Mouse (Mus musculus): ENCODE measurements around the gene Hoxd13. TPM values are rescaled to one million over a fixed set of nuclear protein-coding genes. Genes with fewer than 3 reads are reported as not detected.

Gene Hoxd13
- polyA plus RNA-seq, 1 experiment from 2014 or later, result 0.57 TPM

DNA sequence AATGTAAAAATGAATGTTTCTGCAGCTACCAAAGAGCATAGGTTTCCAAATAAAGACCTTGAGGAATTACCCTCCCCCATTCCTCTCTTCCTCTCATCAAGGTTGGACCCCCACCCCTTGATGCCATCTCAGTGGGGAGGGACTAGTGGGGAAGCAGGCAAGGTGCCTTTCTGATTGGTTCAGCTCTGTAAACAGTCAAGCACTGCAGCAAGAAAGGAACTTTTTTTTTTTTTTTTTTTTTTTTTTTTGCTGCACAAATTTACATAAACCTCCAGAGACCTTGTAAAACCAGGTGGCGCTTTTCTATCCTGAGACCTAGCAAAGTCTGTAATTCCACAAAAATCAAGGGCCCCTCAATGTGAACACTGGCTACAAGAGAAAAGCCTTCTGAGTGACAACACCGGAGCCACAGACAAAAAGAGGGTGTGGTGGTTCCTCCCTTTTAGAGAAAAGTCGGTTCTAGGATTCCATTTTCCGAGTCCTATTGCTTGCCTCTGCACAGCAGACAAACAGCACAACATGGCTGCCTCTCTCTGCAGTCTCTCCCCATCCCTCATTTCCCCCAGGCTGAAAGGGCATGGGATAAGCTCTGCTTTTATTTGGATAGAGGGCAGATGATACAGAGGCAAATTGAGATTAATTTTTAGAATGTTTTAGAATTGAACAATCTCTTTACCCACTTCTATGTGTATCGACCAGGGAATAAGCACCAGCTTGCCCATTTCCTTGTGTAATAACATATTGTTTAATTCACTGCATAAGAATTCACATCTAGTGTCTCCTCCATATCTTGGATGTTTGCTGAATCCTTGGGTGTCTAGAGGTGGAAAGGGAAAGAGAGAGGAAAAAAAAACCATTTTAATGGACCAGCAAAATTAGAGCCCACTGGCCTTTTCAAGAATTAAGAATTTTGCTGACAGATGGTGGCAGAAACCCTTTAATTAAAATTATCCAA is 41.6 kb downstream of the Hoxd13 start:
- WGBS, result 6% methylated on average over 5 of the region's 5 CpGs
- Histone ChIP-seq H3K9ac (peak overlapping the region; percentile 70), H3K27me3 (replicated peaks) (no peaks in the 10 kb centered on the region), H3K9me3 (no peaks in the 10 kb centered on the region), H3K4me3 (0 out of 2 replicates have a peak overlapping the region, but pooled peaks have one; percentile 3), H3K27ac (peak overlapping the region; percentile 21; the same call in 1 of the 2 replicates), H3K36me3 (no peaks in the 10 kb centered on the region), H3K4me2 (replicated peaks) (peak overlapping the region; percentile 96), H3K4me1 (peaks cover 33% of the 10 kb centered on the region)
- no peak for ATAC-seq (ENCODE audit: low FRiP score, low read depth)

DNA sequence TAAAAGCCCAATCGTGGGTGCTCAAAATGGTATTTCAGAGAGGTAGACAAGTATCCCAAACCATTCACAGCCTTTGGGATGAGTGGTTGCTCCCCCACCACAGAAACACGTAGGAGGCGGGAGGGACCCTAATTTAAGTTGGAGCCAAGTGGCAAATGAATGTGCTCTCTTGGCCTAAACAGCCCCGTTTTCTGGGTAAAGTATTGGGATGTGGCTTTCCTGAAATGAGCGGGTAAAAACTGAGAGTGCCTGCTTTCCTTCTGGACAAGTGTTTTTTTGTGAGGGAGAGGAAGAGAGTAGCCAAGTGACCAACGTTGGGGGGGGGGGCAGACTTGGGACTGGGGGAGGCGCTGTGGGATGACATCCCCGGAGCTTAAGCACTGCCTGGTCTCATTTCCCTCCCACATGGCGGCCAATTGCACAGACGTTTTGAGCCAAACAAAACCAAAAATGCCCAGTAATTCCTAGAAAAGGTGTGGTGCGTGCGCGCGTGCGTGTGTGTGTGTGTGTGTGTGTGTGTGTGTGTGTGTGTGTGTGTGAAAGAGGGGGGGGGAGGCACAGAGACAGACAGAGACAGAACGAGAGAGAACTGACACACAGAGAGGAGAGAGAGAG is 42.9 kb downstream of the Hoxd13 start:
- WGBS, result under 1% methylated on average over 16 of the region's 16 CpGs
- ATAC-seq (ENCODE audit: low FRiP score, low read depth), result no peak

DNA sequence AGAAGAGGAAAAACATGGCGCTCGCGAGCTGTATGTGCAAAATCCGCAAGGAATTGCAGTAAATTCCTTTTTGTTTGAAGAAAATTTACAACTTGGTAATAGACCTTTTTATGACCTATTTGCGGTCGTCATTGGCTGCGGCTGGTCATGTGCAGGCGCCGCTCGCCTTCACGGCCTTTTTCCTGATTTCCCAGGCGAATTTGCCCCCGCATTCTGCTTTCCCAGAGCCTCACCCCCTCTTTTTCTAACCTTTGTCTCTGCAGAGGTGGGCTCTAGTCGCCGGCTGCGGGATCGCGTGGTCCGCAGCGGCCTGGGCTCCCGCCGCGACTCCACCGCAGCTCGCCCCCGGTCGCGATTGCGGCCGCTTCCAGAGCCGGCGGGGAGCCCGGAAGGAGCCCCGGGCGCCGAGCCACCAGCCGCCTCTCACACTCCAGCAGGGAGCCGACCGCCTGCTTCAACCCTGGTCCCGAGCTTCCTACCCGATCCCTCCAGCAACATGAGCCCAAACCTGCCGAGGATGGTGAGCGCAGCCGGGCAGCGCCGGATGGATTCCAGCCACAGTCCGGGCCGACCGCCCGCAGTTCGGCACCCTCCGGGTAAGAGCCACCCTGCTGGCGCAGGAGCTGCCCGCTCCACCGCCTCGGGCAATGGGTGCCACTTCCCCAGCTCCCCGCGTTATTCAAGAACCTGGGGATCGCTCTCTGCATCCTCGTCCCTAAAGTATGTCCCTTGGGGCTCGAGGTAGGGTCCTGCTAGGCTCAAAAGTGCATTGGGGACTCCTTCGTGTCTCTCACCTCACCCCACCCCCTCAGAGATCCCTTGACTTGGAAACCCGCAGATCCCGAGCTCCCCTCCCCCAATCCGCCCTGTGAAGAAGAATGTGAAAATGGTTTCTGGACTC is 43.9 kb downstream of the Hoxd13 start, which contains the start of the genes Hoxd3 and Hoxd4:
TSS of gene Hoxd3 (plus strand) at position 207 of the 901 bp plus-strand sequence.
TSS of gene Hoxd4 (plus strand) at position 209 of the 901 bp plus-strand sequence.
- Histone ChIP-seq H3K9ac (peak within 1 kb of the TSS; percentile 100), H3K27me3 (replicated peaks) (no peaks in the 10 kb centered on the region), H3K4me2 (replicated peaks) (peak within 1 kb of the TSS; percentile 96), H3K4me1 (peaks cover 48% of the 10 kb centered on the region), H3K9me3 (no peaks in the 10 kb centered on the region), H3K4me3 (peak within 1 kb of the TSS; percentile 90), H3K27ac (peak within 1 kb of the TSS; percentile 100), H3K36me3 (no peaks in the 10 kb centered on the region)
- WGBS, result under 1% methylated on average over 65 of the region's 65 CpGs
- peak; percentile 73 for ATAC-seq (ENCODE audit: low FRiP score, low read depth)

More for the DNA sequence above, 42.9 kb downstream of the Hoxd13 start:
- Histone ChIP-seq H3K4me3 (peak overlapping the region; percentile 90), H3K4me2 (replicated peaks) (peak overlapping the region; percentile 96), H3K27ac (peak overlapping the region; percentile 100), H3K4me1 (peaks cover 41% of the 10 kb centered on the region), H3K36me3 (no peaks in the 10 kb centered on the region), H3K9me3 (no peaks in the 10 kb centered on the region), H3K27me3 (replicated peaks) (no peaks in the 10 kb centered on the region), H3K9ac (peak overlapping the region; percentile 100)

DNA sequence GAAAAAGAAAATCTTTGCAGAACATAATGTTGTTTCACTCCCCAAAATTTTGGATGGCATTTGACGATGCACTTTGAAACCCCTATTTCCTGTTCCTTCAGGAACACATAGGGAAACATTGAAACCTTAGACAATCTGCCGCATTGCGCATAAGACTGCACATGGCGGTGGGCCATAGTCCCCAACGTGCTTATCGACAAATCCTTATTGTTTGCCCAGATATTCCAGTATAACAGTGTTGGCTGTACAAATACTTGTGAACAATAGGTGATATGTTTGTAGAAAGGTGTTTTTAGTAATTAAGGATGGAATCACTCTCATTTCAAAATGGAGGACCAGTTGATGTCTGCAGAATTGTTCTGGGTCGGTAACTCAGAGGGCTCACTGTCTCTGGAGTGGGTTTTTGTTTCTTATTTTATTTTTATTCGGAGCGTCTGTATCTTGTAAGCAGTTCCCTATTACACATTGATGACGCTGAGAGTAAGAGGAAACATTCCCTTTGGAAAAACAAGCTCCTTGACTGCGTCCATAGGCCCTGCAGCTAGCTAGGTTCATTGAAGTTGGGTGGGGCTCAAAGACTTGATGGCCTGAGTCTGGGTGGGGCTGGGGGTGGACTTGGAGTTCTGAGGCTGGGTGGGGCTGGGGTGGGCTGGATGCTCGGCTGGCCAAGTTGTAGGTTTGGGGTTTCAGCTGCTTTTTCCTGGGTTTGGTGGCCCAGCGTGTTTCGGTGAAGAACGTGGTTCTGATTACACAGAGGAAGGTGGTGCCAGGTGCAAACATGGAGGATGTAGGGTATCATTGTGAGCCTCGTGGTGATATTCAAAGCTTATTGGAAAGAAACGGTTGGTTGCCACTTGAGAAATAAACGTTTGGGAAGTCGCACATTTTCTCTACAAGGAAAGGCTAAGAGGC is 45.4 kb downstream of the Hoxd13 start:
- Histone ChIP-seq H3K4me2 (replicated peaks) (peak overlapping the region; percentile 96), H3K27ac (peak overlapping the region; percentile 89), H3K9ac (peak overlapping the region; percentile 100), H3K36me3 (no peaks in the 10 kb centered on the region), H3K9me3 (no peaks in the 10 kb centered on the region), H3K4me1 (peaks cover 54% of the 10 kb centered on the region), H3K27me3 (replicated peaks) (no peaks in the 10 kb centered on the region), H3K4me3 (peak overlapping the region; percentile 90)
- no peak for ATAC-seq (ENCODE audit: low FRiP score, low read depth)
- WGBS, result 2% methylated on average over 19 of the region's 19 CpGs

DNA sequence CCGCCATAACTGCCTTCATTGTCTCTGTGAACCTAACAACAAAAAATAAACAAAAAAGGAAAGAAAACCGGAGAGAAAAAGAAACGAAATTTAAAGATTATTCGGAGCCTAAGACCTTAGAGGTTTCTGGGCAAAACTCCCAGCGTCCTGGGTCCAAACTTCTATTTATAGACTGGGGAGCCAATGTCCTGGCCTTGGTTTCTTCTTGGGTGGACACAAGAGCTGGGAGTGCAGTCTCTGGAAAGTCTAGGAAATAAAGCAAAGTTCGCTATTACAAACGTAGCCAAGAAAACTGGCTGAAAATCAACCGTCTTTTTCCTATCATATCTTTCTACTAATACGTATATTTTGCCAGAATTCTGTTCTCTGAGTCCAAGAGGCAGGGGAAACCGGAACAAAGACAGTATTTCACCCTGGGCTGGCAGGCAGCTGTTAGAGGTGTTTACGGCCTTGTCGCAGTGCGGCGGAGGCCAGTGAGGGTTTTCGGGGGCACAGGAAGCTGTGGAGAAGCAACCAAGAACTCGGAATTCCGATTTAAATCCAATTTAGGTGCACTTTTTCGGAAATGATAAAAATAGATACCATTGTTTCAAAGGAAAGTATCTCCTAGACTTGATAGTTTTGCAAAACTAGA is 46.2 kb downstream of the Hoxd13 start:
- H3K27me3 ChIP-seq (replicated peaks), result no peaks in the 10 kb centered on the region
- H3K4me1 ChIP-seq, result peaks cover 54% of the 10 kb centered on the region
- H3K9me3 ChIP-seq, result no peaks in the 10 kb centered on the region
- ATAC-seq (ENCODE audit: low FRiP score, low read depth), result no peak
- no peaks in the 10 kb centered on the region for H3K36me3 ChIP-seq
- H3K27ac ChIP-seq, result peak overlapping the region; percentile 89
- WGBS, result 2% methylated on average over 18 of the region's 18 CpGs
- peak overlapping the region; percentile 96 for H3K4me2 ChIP-seq (replicated peaks)
- H3K4me3 ChIP-seq, result peak overlapping the region; percentile 90
- peak overlapping the region; percentile 100 for H3K9ac ChIP-seq

DNA sequence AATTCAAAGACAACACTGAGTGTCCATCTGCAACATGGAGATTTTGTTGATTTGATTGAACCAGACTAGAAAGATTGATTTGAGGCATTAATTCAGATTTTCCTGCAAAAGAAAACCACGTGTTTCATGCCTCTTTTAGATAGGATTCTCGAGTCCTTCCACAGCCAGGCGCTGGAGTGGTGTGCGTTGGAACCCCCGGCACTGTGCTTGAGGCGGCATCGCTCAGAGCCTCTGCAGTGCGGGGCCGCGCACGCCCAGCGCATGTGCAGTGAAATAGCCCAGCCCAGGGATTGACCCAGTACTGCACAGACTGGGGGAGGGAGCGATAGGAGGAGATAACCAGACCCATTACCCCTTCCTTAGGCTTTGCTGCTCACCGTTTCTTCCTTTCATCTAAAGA is 46.8 kb downstream of the Hoxd13 start:
- no peaks in the 10 kb centered on the region for H3K36me3 ChIP-seq
- peak overlapping the region; percentile 100 for H3K9ac ChIP-seq
- H3K27ac ChIP-seq, result peak overlapping the region; percentile 89
- H3K4me3 ChIP-seq, result peak overlapping the region; percentile 90
- no peaks in the 10 kb centered on the region for H3K9me3 ChIP-seq
- peak overlapping the region; percentile 96 for H3K4me2 ChIP-seq (replicated peaks)
- peak; percentile 82 for ATAC-seq (ENCODE audit: low FRiP score, low read depth)
- H3K27me3 ChIP-seq (replicated peaks), result no peaks in the 10 kb centered on the region
- H3K4me1 ChIP-seq, result peaks cover 54% of the 10 kb centered on the region
- 1% methylated on average over 14 of the region's 14 CpGs for WGBS

DNA sequence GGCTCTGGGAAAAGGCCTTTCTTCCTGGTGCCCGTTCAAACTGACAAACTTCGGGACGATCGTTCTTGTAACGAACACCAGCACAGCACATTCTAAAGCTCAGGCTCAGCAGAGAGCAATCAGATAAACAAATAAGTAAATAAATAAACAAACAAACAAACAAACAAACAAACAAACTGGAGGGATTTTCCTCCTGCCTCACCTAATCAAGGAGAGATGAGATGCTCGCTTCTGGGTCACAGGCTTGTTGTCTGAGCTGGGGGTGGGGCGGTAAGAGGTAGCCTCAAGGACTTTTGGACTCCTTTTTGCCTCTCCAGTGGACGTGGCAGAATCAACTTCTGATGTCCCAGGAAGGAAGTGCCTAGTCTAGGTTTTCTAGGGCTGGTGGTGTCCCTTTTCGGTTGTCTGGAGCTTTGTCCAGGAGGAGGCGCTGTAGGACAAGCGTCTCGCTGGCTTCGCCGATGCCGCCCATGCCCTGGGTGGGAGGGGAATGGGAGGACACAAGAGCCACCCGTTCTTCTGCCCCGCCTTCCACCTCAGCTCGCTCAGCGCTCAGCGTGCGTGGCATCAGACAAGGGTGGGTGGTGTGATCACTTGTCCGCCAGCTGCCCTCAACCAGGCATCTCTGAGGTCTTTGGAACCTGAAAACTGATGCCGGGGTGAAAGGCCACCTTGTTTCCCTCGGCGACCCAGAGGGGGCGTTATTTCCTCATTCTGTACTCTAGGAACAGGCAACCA is 47.6 kb downstream of the Hoxd13 start:
- Histone ChIP-seq H3K9me3 (no peaks in the 10 kb centered on the region), H3K27me3 (replicated peaks) (no peaks in the 10 kb centered on the region), H3K36me3 (no peaks in the 10 kb centered on the region), H3K4me2 (replicated peaks) (peak overlapping the region; percentile 96), H3K4me3 (peak overlapping the region; percentile 90), H3K9ac (peak overlapping the region; percentile 100), H3K27ac (peak overlapping the region; percentile 89; the same call in 1 of the 2 replicates), H3K4me1 (peaks cover 55% of the 10 kb centered on the region)
- peak; percentile 64 for ATAC-seq (ENCODE audit: low FRiP score, low read depth)
- WGBS, result 2% methylated on average over 26 of the region's 26 CpGs

DNA sequence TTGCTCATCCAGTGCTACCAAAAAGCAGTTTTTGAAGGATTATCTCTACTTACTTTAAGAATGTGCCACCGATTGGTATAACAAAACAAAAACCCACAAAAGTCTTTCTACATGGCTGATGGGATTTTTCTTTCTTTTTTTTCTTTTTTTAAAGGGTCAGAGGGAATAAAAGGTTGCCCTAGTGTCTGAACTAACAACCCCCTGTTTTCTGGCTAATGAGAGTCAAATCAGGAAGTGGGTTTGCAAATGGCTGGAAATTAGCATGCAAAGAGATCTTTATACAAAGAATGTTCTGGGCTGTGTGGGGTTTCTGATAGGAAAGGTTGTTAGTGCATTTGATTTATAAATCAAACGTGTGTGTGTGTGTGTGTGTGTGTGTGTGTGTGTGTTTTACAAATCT is 52.3 kb downstream of the Hoxd13 start:
- Histone ChIP-seq H3K4me1 (peaks cover 96% of the 10 kb centered on the region), H3K27ac (peak overlapping the region; percentile 3; the same call in 1 of the 2 replicates)

DNA sequence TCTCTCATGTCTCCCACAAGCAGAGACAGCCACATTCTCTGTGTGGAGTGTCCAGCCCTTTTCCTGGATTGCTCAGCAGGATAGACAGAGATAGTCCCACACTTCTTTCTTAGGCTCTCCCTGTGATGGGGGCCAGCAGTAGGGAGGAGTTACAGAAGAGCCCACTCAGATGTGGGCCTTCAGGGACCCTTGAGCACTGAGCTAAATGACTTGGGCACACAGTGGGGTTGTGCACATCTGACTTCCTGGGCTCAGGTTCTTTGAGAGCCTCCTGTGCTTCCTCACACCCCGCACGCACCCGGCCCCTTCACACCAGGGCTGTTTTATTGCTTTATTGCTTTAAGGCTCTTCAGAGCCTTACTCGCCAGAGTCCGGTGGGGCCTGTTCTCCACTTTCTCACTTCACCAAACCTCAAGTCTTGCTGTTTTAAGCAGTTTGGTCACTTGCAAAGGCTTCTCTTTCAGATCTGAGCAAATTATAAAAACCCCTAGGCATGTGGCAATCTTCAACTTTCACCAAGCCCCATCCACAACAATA is 52.9 kb downstream of the Hoxd13 start:
- peak overlapping the region; percentile 96 for H3K4me2 ChIP-seq (replicated peaks)
- H3K27ac ChIP-seq, result peak overlapping the region; percentile 82
- peak; percentile 32 for ATAC-seq (ENCODE audit: low FRiP score, low read depth)
- H3K36me3 ChIP-seq, result peaks cover 2% of the 10 kb centered on the region; the same call in 1 of the 2 replicates
- no peaks in the 10 kb centered on the region for H3K9me3 ChIP-seq
- H3K4me3 ChIP-seq, result peak overlapping the region; percentile 24
- peak overlapping the region; percentile 57 for H3K9ac ChIP-seq
- H3K27me3 ChIP-seq (replicated peaks), result no peaks in the 10 kb centered on the region
- 2% methylated on average over 5 of the region's 5 CpGs for WGBS
- H3K4me1 ChIP-seq, result peaks cover 95% of the 10 kb centered on the region

More for the DNA sequence above, 52.3 kb downstream of the Hoxd13 start:
- WGBS, result 2% methylated on average over 2 of the region's 2 CpGs
- Histone ChIP-seq H3K9me3 (no peaks in the 10 kb centered on the region), H3K36me3 (peaks cover 2% of the 10 kb centered on the region; the same call in 1 of the 2 replicates), H3K9ac (peak overlapping the region; percentile 57; the same call in 1 of the 2 replicates), H3K27me3 (replicated peaks) (no peaks in the 10 kb centered on the region), H3K4me3 (0 out of 2 replicates have a peak overlapping the region, but pooled peaks have one; percentile 11), H3K4me2 (replicated peaks) (peak overlapping the region; percentile 96)
- ATAC-seq (ENCODE audit: low FRiP score, low read depth), result no peak

All from neural tube, embryonic 12.5 days (tissue).